Mouse (Mus musculus) lung, adult 2 months (tissue): ENCODE measurements around the gene Col6a6. TPM values are rescaled to one million over a fixed set of nuclear protein-coding genes. Genes with fewer than 3 reads are reported as not detected.

Source experiments
- DNase-seq: peaks from one replicate; pipeline ENCODE4 v3.0.0; 2022
- H3K4me1 ChIP-seq: fragments of 200-500 bp; 2 replicates; pipeline ENCODE4 v1.6.1; 2011; ENCODE audit warnings: low read length; ENCODE audit not compliant: control insufficient read depth, insufficient read depth
- H3K4me3 ChIP-seq: fragments of 200-500 bp; replicated peaks from 2 replicates; pipeline ENCODE3; 2011; ENCODE audit warnings: low read depth, mild to moderate bottlenecking, control low read depth, low read length; ENCODE audit errors: extremely low read depth
- CTCF ChIP-seq: fragments of 200-500 bp; IDR thresholded peaks from 2 replicates; pipeline ENCODE4 v1.5.1; 2011; ENCODE audit warnings: mild to moderate bottlenecking, low read length, control low read depth; ENCODE audit not compliant: insufficient read depth
- POLR2A ChIP-seq: fragments of 200-500 bp; IDR thresholded peaks from 2 replicates; pipeline ENCODE4 v1.6.1; 2011; ENCODE audit warnings: low read depth, mild to moderate bottlenecking, control low read depth, low read length, borderline replicate concordance; ENCODE audit errors: extremely low read depth
- WGBS: fragments of 180-500 bp; shearing (Covaris S2); methylation state at CpG from one replicate; pipeline ENCODE4 v1.1.7; 2018; 5-methylcytosine and 5-hydroxymethylcytosine counted together
- polyA plus RNA-seq: library from polyadenylated mRNA; depleted of rRNA; stranded (reverse); fragments of >200 nt; gene quantifications from 2 replicates; pipeline ENCODE4 v1.2.3, GENCODE M21; 2012

The Col6a6 gene
- polyA plus RNA-seq, 1 experiment: 0.36 TPM

DNA sequence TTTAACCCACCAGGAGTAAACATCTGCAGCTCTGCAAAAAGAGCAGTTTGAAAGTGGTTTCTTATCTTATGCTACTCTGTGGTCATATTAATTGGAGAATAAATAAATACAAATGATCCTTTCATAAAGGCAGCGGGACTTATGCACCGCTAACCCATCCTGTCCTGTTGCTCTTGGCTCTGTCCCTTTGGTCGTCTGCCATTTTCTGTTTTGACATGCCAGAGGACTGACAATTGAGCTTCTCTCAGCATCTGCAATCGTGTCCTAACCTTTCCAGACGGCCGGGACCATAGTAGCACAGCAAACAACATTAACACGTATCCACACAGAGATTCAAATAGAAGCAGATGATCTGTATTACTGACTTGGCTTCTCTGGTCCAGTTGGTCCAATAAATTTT, 53.1 kb downstream of the Col6a6 start:
- TF ChIP-seq CTCF (no peak), POLR2A (no peak)
- DNase-seq: no peak
- 40% methylated on average over 7 of the region's 7 CpGs for WGBS

DNA sequence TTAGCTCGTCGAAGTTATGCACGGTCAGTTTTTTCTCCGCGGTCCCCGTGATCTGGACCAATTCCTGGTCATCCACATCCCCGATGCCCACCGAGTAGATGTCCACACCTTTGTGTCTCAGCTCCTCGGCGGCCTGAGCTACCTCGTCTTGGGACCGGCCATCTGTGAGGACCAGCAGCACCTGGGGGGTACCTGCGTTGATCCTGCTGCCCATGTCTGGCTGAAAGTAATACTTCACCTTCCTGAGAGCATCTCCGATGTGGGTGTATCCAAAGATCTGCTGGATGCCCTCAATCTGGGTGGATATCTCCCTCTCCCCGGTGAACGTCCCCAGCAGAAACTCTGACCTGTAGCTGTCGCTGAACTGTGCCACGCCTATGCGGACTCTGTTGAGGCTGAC, 53.6 kb downstream of the Col6a6 start:
- TF ChIP-seq POLR2A: no peak
- TF ChIP-seq CTCF: no peak
- H3K4me3 ChIP-seq: no peak overlapping the region
- no peak for DNase-seq

More for the DNA sequence above, 53.1 kb downstream of the Col6a6 start:
- Histone ChIP-seq H3K4me3 (no peak overlapping the region), H3K4me1 (peaks cover 4% of the 10 kb centered on the region; the same call in 1 of the 2 replicates)

DNA sequence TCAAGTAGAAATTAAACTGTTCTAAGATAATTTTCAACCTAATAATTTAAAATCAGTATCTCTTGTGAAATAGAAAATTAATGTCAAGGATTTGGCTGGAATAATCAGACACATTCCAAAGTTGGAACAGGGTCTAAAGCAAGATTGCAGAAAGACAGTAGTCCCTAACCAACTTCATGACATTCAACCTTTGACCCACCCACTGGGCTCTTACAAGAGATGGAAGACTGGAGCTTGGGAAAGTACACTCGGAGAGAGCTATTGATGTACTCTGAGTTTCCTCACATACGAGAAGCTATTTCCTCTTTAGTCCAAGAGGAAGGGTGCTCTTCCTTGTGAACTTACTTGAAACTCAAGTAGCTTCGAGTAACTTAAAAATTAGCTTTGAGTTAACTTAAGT, 56.6 kb downstream of the Col6a6 start:
- no peak for DNase-seq
- no peak for TF ChIP-seq CTCF
- no peak for TF ChIP-seq POLR2A
- peaks cover 4% of the 10 kb centered on the region; the same call in 1 of the 2 replicates for H3K4me1 ChIP-seq
- 17% methylated on average over 3 of the region's 3 CpGs for WGBS
- no peak overlapping the region for H3K4me3 ChIP-seq

More for the DNA sequence above, 53.6 kb downstream of the Col6a6 start:
- H3K4me1 ChIP-seq: peaks cover 4% of the 10 kb centered on the region; the same call in 1 of the 2 replicates
- WGBS: 85% methylated on average over 19 of the region's 19 CpGs

DNA sequence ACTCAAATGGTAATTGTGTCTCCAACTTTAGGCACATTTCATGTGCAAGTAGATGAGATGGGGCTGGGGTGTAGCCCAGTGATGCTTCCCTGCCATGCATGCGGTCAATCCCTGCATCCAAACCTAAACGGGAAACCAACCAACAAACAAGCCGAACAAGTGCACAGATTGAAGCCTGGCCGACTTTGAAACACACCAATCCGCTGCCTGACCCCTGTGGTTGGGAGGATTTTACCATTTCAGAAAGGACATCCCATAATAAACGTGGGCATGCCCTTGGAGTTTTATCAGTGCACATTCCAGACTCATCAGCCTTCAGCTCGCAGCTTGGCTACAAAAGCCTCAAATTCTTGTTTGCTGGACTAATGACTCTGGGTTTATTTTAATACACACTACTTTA, 57.3 kb downstream of the Col6a6 start:
- TF ChIP-seq POLR2A (no peak), CTCF (no peak)
- no peak for DNase-seq
- 56% methylated on average over 7 of the region's 7 CpGs for WGBS
- H3K4me3 ChIP-seq: no peak overlapping the region
- H3K4me1 ChIP-seq: peaks cover 4% of the 10 kb centered on the region; the same call in 1 of the 2 replicates

DNA sequence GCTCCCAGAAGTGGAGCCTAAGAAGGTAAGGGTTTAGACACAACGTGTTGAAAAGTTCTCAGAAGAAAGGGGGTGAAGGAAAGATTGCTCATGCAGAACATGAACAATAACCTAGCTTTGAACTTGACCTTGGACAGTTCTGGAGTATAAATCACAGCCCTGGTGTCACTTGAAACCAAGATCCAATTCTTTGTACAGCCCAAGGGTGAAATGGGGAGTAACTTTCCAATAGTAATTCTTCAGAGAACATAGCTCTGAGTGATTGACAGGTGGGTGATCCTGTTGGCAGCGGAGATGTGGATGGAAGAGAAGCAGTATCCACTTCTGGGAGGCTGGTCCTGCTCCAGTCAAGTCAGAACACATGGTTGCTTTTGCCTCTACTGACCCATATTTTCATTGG, 62.1 kb downstream of the Col6a6 start:
- H3K4me1 ChIP-seq: peaks cover 6% of the 10 kb centered on the region
- H3K4me3 ChIP-seq: no peak overlapping the region
- no peak for DNase-seq
- 60% methylated on average over 2 of the region's 2 CpGs for WGBS
- no peak for TF ChIP-seq POLR2A
- TF ChIP-seq CTCF: no peak

GRCm38 (mm10) chr9:105764681-105765080, 63.3 kb downstream of the Col6a6 start:
- no peak for DNase-seq
- 26% methylated on average over 5 of the region's 5 CpGs for WGBS
- Histone ChIP-seq H3K4me3 (no peak overlapping the region), H3K4me1 (peaks cover 6% of the 10 kb centered on the region)
- no peak for TF ChIP-seq CTCF
- TF ChIP-seq POLR2A: no peak

DNA sequence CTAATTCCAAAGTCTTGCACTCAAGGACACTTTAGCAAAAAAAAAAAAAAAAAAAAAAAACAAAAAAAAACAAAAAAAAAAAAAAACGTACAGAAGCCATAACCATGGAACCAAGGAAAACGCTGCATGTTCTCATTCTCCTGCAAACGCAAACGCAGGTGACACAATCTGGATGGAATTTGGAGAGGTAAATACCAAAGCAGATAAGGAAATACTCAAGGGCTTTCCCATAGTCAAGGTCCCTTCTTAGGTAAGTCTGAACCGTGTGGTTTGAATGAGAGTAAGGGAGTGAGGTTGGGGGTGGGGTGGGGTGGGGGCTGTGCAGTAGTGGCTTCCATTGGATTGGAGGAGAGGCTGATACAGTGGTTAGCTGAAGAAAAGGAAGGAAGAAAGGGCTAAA, 63.8 kb downstream of the Col6a6 start:
- TF ChIP-seq POLR2A (no peak), CTCF (no peak)
- no peak for DNase-seq
- Histone ChIP-seq H3K4me1 (peaks cover 6% of the 10 kb centered on the region), H3K4me3 (no peak overlapping the region)
- WGBS: 46% methylated on average over 5 of the region's 5 CpGs

DNA sequence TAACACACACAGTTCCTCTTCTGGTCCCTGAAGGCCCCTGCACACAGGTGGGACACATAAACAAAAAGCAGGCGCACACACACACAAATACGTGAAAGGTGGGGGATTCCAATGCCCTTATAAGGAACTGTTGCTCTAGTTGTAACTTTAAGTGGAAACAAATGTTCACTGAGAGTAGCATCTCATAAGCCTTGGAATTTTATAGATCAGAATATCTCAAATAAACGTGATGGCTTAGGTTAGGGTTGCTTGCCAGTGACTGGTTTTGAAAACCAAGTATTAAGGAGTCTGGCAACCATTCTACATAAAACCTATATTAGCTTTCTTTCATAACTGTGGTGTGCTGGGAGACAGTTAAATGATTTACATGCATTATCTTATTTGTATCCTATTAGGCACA, 64.3 kb downstream of the Col6a6 start:
- WGBS: 71% methylated on average over 3 of the region's 3 CpGs
- no peak for TF ChIP-seq CTCF
- TF ChIP-seq POLR2A: no peak
- Histone ChIP-seq H3K4me3 (no peak overlapping the region), H3K4me1 (peaks cover 6% of the 10 kb centered on the region)
- no peak for DNase-seq

GRCm38 (mm10) chr9:105762274-105762673, 65.7 kb downstream of the Col6a6 start:
- no peak overlapping the region for H3K4me3 ChIP-seq
- DNase-seq: no peak
- peaks cover 6% of the 10 kb centered on the region for H3K4me1 ChIP-seq
- WGBS: 67% methylated on average over 7 of the region's 7 CpGs
- TF ChIP-seq POLR2A (no peak), CTCF (no peak)

GRCm38 (mm10) chr9:105758861-105759260, 69.1 kb downstream of the Col6a6 start:
- WGBS: 51% methylated on average over 5 of the region's 5 CpGs
- H3K4me3 ChIP-seq: no peak overlapping the region
- no peak for DNase-seq

More at GRCm38 (mm10) chr9:105758861-105759260, 69.1 kb downstream of the Col6a6 start:
- peaks cover 4% of the 10 kb centered on the region; the same call in 1 of the 2 replicates for H3K4me1 ChIP-seq
- TF ChIP-seq POLR2A (no peak), CTCF (no peak)
